ENCODE assay signal across 7 mouse cellular contexts in the genomic region with DNA sequence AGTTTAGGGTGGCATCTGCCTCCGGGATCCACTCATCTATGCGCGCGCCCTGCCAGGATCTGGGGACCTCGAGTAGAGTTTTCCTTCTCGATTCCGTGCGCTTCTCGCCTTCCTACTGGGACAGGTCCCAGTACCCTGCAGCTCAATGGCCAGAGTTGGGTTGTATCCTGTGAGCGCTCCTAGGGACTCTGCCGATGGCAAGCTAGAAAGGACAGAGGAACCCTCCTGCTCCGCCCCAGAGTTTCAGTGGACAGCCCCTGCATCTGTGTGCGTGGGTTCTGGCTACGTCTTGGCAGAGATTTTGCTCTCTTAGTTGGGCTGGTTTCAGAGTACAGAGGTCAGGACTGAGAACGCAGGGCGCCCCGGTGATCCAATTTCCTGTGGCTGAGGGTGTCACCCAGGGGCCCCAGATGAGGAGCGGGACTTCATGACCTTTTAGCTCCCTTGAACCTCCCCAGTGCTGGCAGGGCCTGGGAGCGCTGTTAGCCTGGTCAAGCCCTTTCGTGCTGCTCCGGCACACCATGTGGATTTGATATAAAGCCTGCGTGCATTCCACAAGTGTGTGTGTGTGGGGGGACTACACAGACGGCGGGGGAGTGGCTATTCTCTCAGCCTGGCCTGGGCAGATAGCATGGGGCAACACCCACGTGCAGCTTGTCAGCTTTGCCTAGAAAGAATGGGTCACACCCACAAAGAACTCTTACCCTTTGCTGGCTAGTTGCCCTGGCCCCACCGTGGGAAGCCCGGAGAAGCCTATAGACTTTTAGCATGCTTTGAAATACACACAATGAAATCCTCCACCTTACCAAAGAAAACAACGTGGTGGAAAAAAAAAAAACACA. TPM values are rescaled to one million over a fixed set of nuclear protein-coding genes. Genes with fewer than 3 reads are reported as not detected.
DNase-seq lines count a peak whose midpoint lies in the region; ATAC-seq and TF ChIP-seq lines count a peak whose summit lies in the region.
"Not testable (repeated sequence)": the region's sequence is repeated elsewhere in the genome, so short reads cannot be mapped to it uniquely, and the experiment has no call there.

No protein-coding gene starts in this region.

- peak overlapping the region; percentile 61 for H3K4me3 ChIP-seq in gastrocnemius, adult 2 months
- peak overlapping the region; percentile 33 for H3K4me3 ChIP-seq in limb, embryonic 13.5 days
- peak overlapping the region; percentile 21; the same call in 1 of the 2 replicates for H3K4me3 ChIP-seq in lung, postnatal 0 days (ENCODE audit: low read depth, low read length)

- TF ChIP-seq EP300 in lung, postnatal 0 days (IDR thresholded peaks at IDR 0.05): not testable (repeated sequence)

- not testable (repeated sequence) for H3K9ac ChIP-seq in limb, embryonic 13.5 days; lung, postnatal 0 days (replicated peaks; ENCODE audit: low read depth)

- not testable (repeated sequence) for H3K4me1 ChIP-seq in limb, embryonic 13.5 days; lung, postnatal 0 days (ENCODE audit: insufficient read depth, low read depth, low read length)

- not testable (repeated sequence) for H3K27me3 ChIP-seq in limb, embryonic 13.5 days; lung, postnatal 0 days (replicated peaks; ENCODE audit: insufficient read depth, low read length)

- intact Hi-C loops in gastrocnemius, adult 2 months (cut with DNase I); heart, postnatal 14 days (cut with DNase I): not testable (repeated sequence)

- not testable (repeated sequence) for TF ChIP-seq CTCF in gastrocnemius, adult 2 months (IDR thresholded peaks at IDR 0.05); lung, postnatal 0 days (IDR thresholded peaks at IDR 0.05)

- not testable (repeated sequence) for H3K9me3 ChIP-seq in limb, embryonic 13.5 days; lung, postnatal 0 days (ENCODE audit: low read length)

- peak overlapping the region; percentile 55 for H3K4me2 ChIP-seq in limb, embryonic 13.5 days (replicated peaks)
- H3K4me2 ChIP-seq in lung, postnatal 0 days (replicated peaks; ENCODE audit: low read depth, low read length): peak overlapping the region; percentile 27

- H3K36me3 ChIP-seq in limb, embryonic 13.5 days; lung, postnatal 0 days (ENCODE audit: insufficient read depth, low read length): not testable (repeated sequence)

- peak; percentile 72 for ATAC-seq in limb, embryonic 13.5 days (ENCODE audit: low FRiP score, low read depth)
- peak; percentile 69 for ATAC-seq in lung, postnatal 0 days

- not testable (repeated sequence) for H3K27ac ChIP-seq in gastrocnemius, adult 2 months; limb, embryonic 13.5 days; lung, postnatal 0 days (ENCODE audit: low read length)

- 2% methylated on average over 18 of the region's 28 CpGs for WGBS in limb, embryonic 13.5 days
- 1% methylated on average over 12 of the region's 28 CpGs for WGBS in lung, postnatal 0 days

- peak; percentile 31 for DNase-seq in embryo, embryonic 11 days
- DNase-seq in gastrocnemius, adult 2 months: not testable (repeated sequence)
- peak; percentile 21 to 29 for DNase-seq in heart, postnatal 14 days
- peak; percentile 12 for DNase-seq in kidney, adult 11 months
- peak; percentile 23 for DNase-seq in lung, postnatal 0 days (ENCODE audit: low spot score)
- peak; percentile 20 for DNase-seq in neural tube, embryonic 10.5 days (ENCODE audit: extremely low spot score, low spot score)

RNA-seq across cellular contexts. Expression of a gene that starts 1.0 kb away (rescaled TPM):
- 10 to 100 TPM; 37.3 to 49.2 TPM for total RNA-seq in gastrocnemius, adult 2 months (2021)
- 100 to 1,000 TPM; 174 to 192 TPM for total RNA-seq in heart, postnatal 14 days (2021)
- polyA plus RNA-seq in limb, embryonic 13.5 days (2015; fragmentation: Nextera tagmentation; extraction: Ambion mirVana): 52.5 and 63.2 TPM in 2 replicates
- polyA plus RNA-seq in lung, postnatal 0 days (2015; fragmentation: Nextera tagmentation; extraction: Ambion mirVana): 87.5 and 92.1 TPM in 2 replicates

RNA-seq across cellular contexts. Expression of a gene that starts 44.5 kb away (rescaled TPM):
- 1 to 10 TPM; 2.2 to 3.0 TPM for total RNA-seq in gastrocnemius, adult 2 months (2021)
- 1 to 10 TPM; 7.0 to 7.2 TPM for total RNA-seq in heart, postnatal 14 days (2021)
- polyA plus RNA-seq in limb, embryonic 13.5 days (2015; fragmentation: Nextera tagmentation; extraction: Ambion mirVana): 10.6 and 10.8 TPM in 2 replicates
- 19.3 and 22.4 TPM in 2 replicates for polyA plus RNA-seq in lung, postnatal 0 days (2015; fragmentation: Nextera tagmentation; extraction: Ambion mirVana)
